In genomic region chr2:10351125-10351524, GRCm38 (mm10) we compare ENCODE assay signal across 27 mouse cellular contexts. TPM values are rescaled to one million over a fixed set of nuclear protein-coding genes. Genes with fewer than 3 reads are reported as not detected.
DNase-seq lines count a peak whose midpoint lies in the region; ATAC-seq and TF ChIP-seq lines count a peak whose summit lies in the region.
"Had no signal": no experiment of that assay in that cellular context is flagged by ENCODE, and none has a peak within 500 bp of the region (broad histone marks: within the 10 kb centered on the region; RNA-seq: fewer than 3 reads in every experiment).

No protein-coding gene starts in this region.

- H3K4me1 ChIP-seq in kidney, postnatal 0 days (replicated peaks; ENCODE audit: insufficient read depth, low read length) = no peaks in the 10 kb centered on the region
- H3K4me1 ChIP-seq in kidney, embryonic 14.5 days (ENCODE audit: control insufficient read depth, insufficient read depth, low read length) = no peaks in the 10 kb centered on the region
- H3K4me1 ChIP-seq in kidney, embryonic 15.5 days = peaks cover 6% of the 10 kb centered on the region; the same call in 1 of the 2 replicates
- H3K4me1 ChIP-seq: embryonic facial prominence, embryonic 15.5 days; forebrain, embryonic 13.5 days; hindbrain, embryonic 12.5 days; limb, embryonic 13.5 days; lung, embryonic 15.5 days had no signal

- no peak overlapping the region for H3K9ac ChIP-seq in kidney, postnatal 0 days (ENCODE audit: low read depth, low read length)
- H3K9ac ChIP-seq in kidney, embryonic 14.5 days (ENCODE audit: low read depth, low read length) = no peak overlapping the region
- no peak overlapping the region for H3K9ac ChIP-seq in kidney, embryonic 15.5 days
- H3K9ac ChIP-seq: embryonic facial prominence, embryonic 15.5 days; forebrain, embryonic 13.5 days; hindbrain, embryonic 12.5 days; limb, embryonic 13.5 days; lung, embryonic 15.5 days had no signal

- TF ChIP-seq CTCF in kidney, postnatal 0 days (IDR thresholded peaks at IDR 0.05; ENCODE audit: low read depth) = no peak

- H3K27me3 ChIP-seq in kidney, postnatal 0 days (ENCODE audit: insufficient read depth, low read length) = no peaks in the 10 kb centered on the region
- no peaks in the 10 kb centered on the region for H3K27me3 ChIP-seq in kidney, embryonic 14.5 days (ENCODE audit: control insufficient read depth, insufficient read depth, low read length)
- H3K27me3 ChIP-seq in kidney, embryonic 15.5 days = 0 out of 2 replicates have a peak, but pooled peaks cover 7% of the 10 kb centered on the region
- H3K27me3 ChIP-seq: embryonic facial prominence, embryonic 15.5 days; hindbrain, embryonic 12.5 days; lung, embryonic 15.5 days had no signal

- no peaks in the 10 kb centered on the region for H3K9me3 ChIP-seq in kidney, postnatal 0 days (replicated peaks; ENCODE audit: low read length)
- H3K9me3 ChIP-seq in kidney, embryonic 14.5 days (ENCODE audit: control insufficient read depth, low read length) = no peaks in the 10 kb centered on the region
- no peaks in the 10 kb centered on the region for H3K9me3 ChIP-seq in kidney, embryonic 15.5 days (replicated peaks)
- H3K9me3 ChIP-seq: embryonic facial prominence, embryonic 10.5 days; embryonic facial prominence, embryonic 15.5 days; forebrain, embryonic 13.5 days; hindbrain, embryonic 12.5 days; limb, embryonic 13.5 days; lung, embryonic 15.5 days had no signal

- no peak overlapping the region for H3K27ac ChIP-seq in kidney, postnatal 0 days
- no peak overlapping the region for H3K27ac ChIP-seq in kidney, embryonic 14.5 days (ENCODE audit: low read depth, low read length)
- no peak overlapping the region for H3K27ac ChIP-seq in kidney, embryonic 15.5 days
- H3K27ac ChIP-seq: embryonic facial prominence, embryonic 10.5 days; embryonic facial prominence, embryonic 15.5 days; forebrain, embryonic 13.5 days; hindbrain, embryonic 12.5 days; hindbrain, postnatal 0 days; limb, embryonic 13.5 days; lung, embryonic 15.5 days had no signal

- no peak for ATAC-seq in kidney, postnatal 0 days (replicated peaks; ENCODE audit: low FRiP score, low read depth)
- no peak for ATAC-seq in kidney, embryonic 14.5 days (ENCODE audit: low FRiP score, low TSS enrichment)
- no peak for ATAC-seq in kidney, embryonic 15.5 days (replicated peaks; ENCODE audit: low FRiP score)
- ATAC-seq: activated CD4-positive, CD25-positive, alpha-beta regulatory T cell, adult 4 months; forebrain, embryonic 13.5 days; hindbrain, postnatal 0 days; intestine, embryonic 16.5 days; midbrain, embryonic 16.5 days had no signal

- no peaks in the 10 kb centered on the region for H3K36me3 ChIP-seq in kidney, postnatal 0 days (ENCODE audit: insufficient read depth, low read length)
- H3K36me3 ChIP-seq in kidney, embryonic 14.5 days (ENCODE audit: control insufficient read depth, insufficient read depth, low read length) = no peaks in the 10 kb centered on the region
- H3K36me3 ChIP-seq in kidney, embryonic 15.5 days = no peaks in the 10 kb centered on the region
- H3K36me3 ChIP-seq: embryonic facial prominence, embryonic 10.5 days; embryonic facial prominence, embryonic 15.5 days; hindbrain, embryonic 12.5 days; limb, embryonic 13.5 days; lung, embryonic 15.5 days had no signal

- 57% methylated on average over 1 of the region's 1 CpGs for WGBS in kidney, postnatal 0 days
- 48% methylated on average over 1 of the region's 1 CpGs for WGBS in kidney, embryonic 14.5 days
- 34% methylated on average over 1 of the region's 1 CpGs for WGBS in kidney, embryonic 15.5 days

- H3K4me2 ChIP-seq in kidney, postnatal 0 days (ENCODE audit: low read length) = no peak overlapping the region
- no peak overlapping the region for H3K4me2 ChIP-seq in kidney, embryonic 14.5 days (replicated peaks; ENCODE audit: low read depth, low read length)
- H3K4me2 ChIP-seq in kidney, embryonic 15.5 days = no peak overlapping the region
- H3K4me2 ChIP-seq: embryonic facial prominence, embryonic 15.5 days; forebrain, embryonic 13.5 days; heart, embryonic 11.5 days; hindbrain, embryonic 12.5 days; limb, embryonic 13.5 days; liver, embryonic 11.5 days; lung, embryonic 15.5 days; midbrain, embryonic 11.5 days had no signal

- DNase-seq in kidney, postnatal 0 days (ENCODE audit: low spot score) = peak; percentile 50
- DNase-seq in Muller cell, postnatal 12 days (ENCODE audit: inconsistent ontology term) = peak; percentile 84
- DNase-seq in induced T-regulatory cell, adult 2 months (ENCODE audit: low read depth) = peak; percentile 35
- no peak for DNase-seq in layer of hippocampus, adult 11-12 months (ENCODE audit: low spot score)
- DNase-seq: cerebellum, adult 11-12 months; cerebellum, adult 9-11 months; gastrocnemius, postnatal 10 days; heart, adult 11 months; heart, postnatal 36 days; kidney, adult 8-10 months; kidney, postnatal 25 days; right cerebral cortex, adult 18-20 months had no signal

- H3K4me3 ChIP-seq in kidney, postnatal 0 days (replicated peaks; ENCODE audit: low read depth, low read length) = no peak overlapping the region
- H3K4me3 ChIP-seq in kidney, embryonic 14.5 days (ENCODE audit: low read length) = no peak overlapping the region
- H3K4me3 ChIP-seq in kidney, embryonic 15.5 days (replicated peaks) = no peak overlapping the region
- H3K4me3 ChIP-seq: embryonic facial prominence, embryonic 10.5 days; embryonic facial prominence, embryonic 15.5 days; forebrain, embryonic 13.5 days; hindbrain, embryonic 12.5 days; limb, embryonic 13.5 days; lung, embryonic 15.5 days had no signal

RNA-seq across cellular contexts. Expression of gene Sfmbt2, which starts 19.2 kb away (rescaled TPM):
- polyA plus RNA-seq in kidney, postnatal 0 days (2015; fragmentation: Nextera tagmentation; extraction: Ambion mirVana) = 0.84 and 0.93 TPM in 2 replicates
- 1.9 and 2.3 TPM in 2 replicates for polyA plus RNA-seq in kidney, embryonic 14.5 days (2014; fragmentation: Nextera tagmentation; extraction: Ambion mirVana)
- 1.7 and 2.0 TPM in 2 replicates for polyA plus RNA-seq in kidney, embryonic 15.5 days (2015; fragmentation: Nextera tagmentation; extraction: Ambion mirVana)
